Mouse (Mus musculus) liver, embryonic 14.5 days (tissue): Measurements from ENCODE around the gene Vps4a.

Experiments
- CTCF ChIP-seq: IDR thresholded peaks from 2 replicates; pipeline ENCODE4 v1.5.1; 2016; ENCODE audit warnings: antibody characterized with exemption, low read depth, control low read depth
- EP300 ChIP-seq: IDR thresholded peaks from 2 replicates; pipeline ENCODE4 v1.6.1; 2016; ENCODE audit warnings: antibody characterized with exemption, low read depth

- TF ChIP-seq CTCF (no peak), EP300 (no peak)
Observed at GRCm38 (mm10) chr8:107030058-107030457, 964 bp upstream of the Vps4a start.
